Mouse (Mus musculus): ENCODE measurements at regions not wholly inside any gene's neighbourhood (a gene's known extent, or its start where the extent isn't known, plus 50 kb on each side); places are given as distances from the start of the nearest gene placed in this dataset.

- no peak for ATAC-seq (ENCODE audit: low FRiP score, low read depth)
- H3K4me2 ChIP-seq: no peak overlapping the region
- no peaks in the 10 kb centered on the region for H3K36me3 ChIP-seq
- no peak overlapping the region for H3K27ac ChIP-seq (replicated peaks)
- H3K4me3 ChIP-seq: no peak overlapping the region
- no peak overlapping the region for H3K9ac ChIP-seq
- H3K9me3 ChIP-seq: no peaks in the 10 kb centered on the region
- H3K4me1 ChIP-seq (replicated peaks): no peaks in the 10 kb centered on the region
- no peaks in the 10 kb centered on the region for H3K27me3 ChIP-seq
- WGBS: 94% methylated on average over 3 of the region's 3 CpGs
These were observed 284.5 kb downstream of the Olfr1505 start for GRCm38 (mm10) chr19:14197864-14198263.

- Histone ChIP-seq H3K9ac (no peak overlapping the region), H3K27me3 (no peaks in the 10 kb centered on the region), H3K4me3 (no peak overlapping the region), H3K36me3 (no peaks in the 10 kb centered on the region), H3K4me2 (no peak overlapping the region), H3K9me3 (no peaks in the 10 kb centered on the region), H3K27ac (replicated peaks) (no peak overlapping the region), H3K4me1 (replicated peaks) (no peaks in the 10 kb centered on the region)
- WGBS: 84% methylated on average over 4 of the region's 4 CpGs
- no peak for ATAC-seq (ENCODE audit: low FRiP score, low read depth)
These were observed 307.2 kb downstream of the Olfr1505 start for GRCm38 (mm10) chr19:14220507-14220909.

- H3K27me3 ChIP-seq: no peaks in the 10 kb centered on the region
- H3K27ac ChIP-seq (replicated peaks): no peak overlapping the region
- H3K36me3 ChIP-seq: no peaks in the 10 kb centered on the region
- no peak overlapping the region for H3K4me3 ChIP-seq
- no peak for ATAC-seq (ENCODE audit: low FRiP score, low read depth)
- H3K9ac ChIP-seq: no peak overlapping the region
- no peak overlapping the region for H3K4me2 ChIP-seq
- no peaks in the 10 kb centered on the region for H3K4me1 ChIP-seq (replicated peaks)
- H3K9me3 ChIP-seq: no peaks in the 10 kb centered on the region
- 65% methylated on average over 6 of the region's 6 CpGs for WGBS
These were observed 311.8 kb downstream of the Olfr1505 start for GRCm38 (mm10) chr19:14225061-14225696.

- Histone ChIP-seq H3K9ac (no peak overlapping the region), H3K27me3 (no peaks in the 10 kb centered on the region), H3K9me3 (no peaks in the 10 kb centered on the region), H3K4me2 (no peak overlapping the region), H3K36me3 (no peaks in the 10 kb centered on the region), H3K4me3 (no peak overlapping the region), H3K27ac (replicated peaks) (no peak overlapping the region), H3K4me1 (replicated peaks) (no peaks in the 10 kb centered on the region)
- 45% methylated on average over 4 of the region's 4 CpGs for WGBS
- no peak for ATAC-seq (ENCODE audit: low FRiP score, low read depth)
These were observed 312.5 kb downstream of the Olfr1505 start for GRCm38 (mm10) chr19:14225787-14226186.

GRCm38 (mm10) chr19:14226521-14226920 is 313.2 kb downstream of the Olfr1505 start:
- H3K9me3 ChIP-seq: no peaks in the 10 kb centered on the region
- H3K4me2 ChIP-seq: no peak overlapping the region
- H3K27me3 ChIP-seq: no peaks in the 10 kb centered on the region
- no peak for ATAC-seq (ENCODE audit: low FRiP score, low read depth)
- no peak overlapping the region for H3K4me3 ChIP-seq
- H3K4me1 ChIP-seq (replicated peaks): no peaks in the 10 kb centered on the region
- no peak overlapping the region for H3K9ac ChIP-seq
- H3K27ac ChIP-seq (replicated peaks): no peak overlapping the region
- no peaks in the 10 kb centered on the region for H3K36me3 ChIP-seq

GRCm38 (mm10) chr19:14243565-14243964 is 330.2 kb downstream of the Olfr1505 start:
- WGBS: 38% methylated on average over 5 of the region's 5 CpGs
- H3K4me2 ChIP-seq: no peak overlapping the region

GRCm38 (mm10) chr19:14246973-14247614 is 333.8 kb downstream of the Olfr1505 start:
- 38% methylated on average over 6 of the region's 6 CpGs for WGBS
- H3K36me3 ChIP-seq: no peaks in the 10 kb centered on the region
- no peak overlapping the region for H3K9ac ChIP-seq
- no peak overlapping the region; the same call in none of the 2 replicates for H3K27ac ChIP-seq (replicated peaks)
- H3K27me3 ChIP-seq: no peaks in the 10 kb centered on the region
- H3K4me1 ChIP-seq (replicated peaks): peaks cover 16% of the 10 kb centered on the region; the same call in 1 of the 2 replicates
- ATAC-seq (ENCODE audit: low FRiP score, low read depth): peak; percentile 49; the same call in 1 of the 2 replicates
- H3K9me3 ChIP-seq: no peaks in the 10 kb centered on the region
- H3K4me2 ChIP-seq: no peak overlapping the region
- H3K4me3 ChIP-seq: no peak overlapping the region

More at GRCm38 (mm10) chr19:14243565-14243964, 330.2 kb downstream of the Olfr1505 start:
- Histone ChIP-seq H3K4me1 (replicated peaks) (peaks cover 37% of the 10 kb centered on the region), H3K36me3 (no peaks in the 10 kb centered on the region), H3K27ac (replicated peaks) (no peak overlapping the region), H3K27me3 (no peaks in the 10 kb centered on the region), H3K9ac (no peak overlapping the region), H3K9me3 (no peaks in the 10 kb centered on the region), H3K4me3 (no peak overlapping the region)
- no peak for ATAC-seq (ENCODE audit: low FRiP score, low read depth)

GRCm38 (mm10) chr19:14247979-14248378 is 334.6 kb downstream of the Olfr1505 start:
- no peak for ATAC-seq (ENCODE audit: low FRiP score, low read depth)
- H3K4me1 ChIP-seq (replicated peaks): peaks cover 14% of the 10 kb centered on the region; the same call in 1 of the 2 replicates
- no peaks in the 10 kb centered on the region for H3K36me3 ChIP-seq
- WGBS: 11% methylated on average over 1 of the region's 1 CpGs
- H3K9me3 ChIP-seq: no peaks in the 10 kb centered on the region
- H3K4me2 ChIP-seq: no peak overlapping the region
- no peak overlapping the region for H3K4me3 ChIP-seq
- H3K9ac ChIP-seq: no peak overlapping the region
- no peaks in the 10 kb centered on the region for H3K27me3 ChIP-seq
- no peak overlapping the region for H3K27ac ChIP-seq (replicated peaks)

- Histone ChIP-seq H3K27me3 (no peaks in the 10 kb centered on the region), H3K4me2 (no peak overlapping the region), H3K4me1 (replicated peaks) (peaks cover 10% of the 10 kb centered on the region), H3K9me3 (no peaks in the 10 kb centered on the region), H3K36me3 (no peaks in the 10 kb centered on the region), H3K9ac (no peak overlapping the region), H3K4me3 (no peak overlapping the region), H3K27ac (replicated peaks) (no peak overlapping the region)
- no peak for ATAC-seq (ENCODE audit: low FRiP score, low read depth)
- 19% methylated on average over 5 of the region's 5 CpGs for WGBS
These were observed 339.2 kb downstream of the Tle4 start for GRCm38 (mm10) chr19:14258621-14259051.

- Histone ChIP-seq H3K36me3 (no peaks in the 10 kb centered on the region), H3K27ac (replicated peaks) (no peak overlapping the region), H3K4me1 (replicated peaks) (peaks cover 10% of the 10 kb centered on the region), H3K4me2 (no peak overlapping the region), H3K9me3 (no peaks in the 10 kb centered on the region), H3K9ac (no peak overlapping the region), H3K27me3 (no peaks in the 10 kb centered on the region), H3K4me3 (no peak overlapping the region)
- ATAC-seq (ENCODE audit: low FRiP score, low read depth): no peak
- WGBS: 19% methylated on average over 2 of the region's 2 CpGs
These were observed 338.6 kb downstream of the Tle4 start for GRCm38 (mm10) chr19:14259223-14259622.

- no peaks in the 10 kb centered on the region for H3K36me3 ChIP-seq
- H3K4me2 ChIP-seq: no peak overlapping the region
- peak; percentile 63 for ATAC-seq (ENCODE audit: low FRiP score, low read depth)
- no peaks in the 10 kb centered on the region for H3K27me3 ChIP-seq
- no peaks in the 10 kb centered on the region for H3K4me1 ChIP-seq (replicated peaks)
- no peak overlapping the region for H3K4me3 ChIP-seq
- 68% methylated on average over 1 of the region's 1 CpGs for whole genome bisulfite sequencing
- H3K27ac ChIP-seq (replicated peaks): no peak overlapping the region
- no peaks in the 10 kb centered on the region for H3K9me3 ChIP-seq
- no peak overlapping the region for H3K9ac ChIP-seq
These were observed 308.5 kb downstream of the Tle4 start for GRCm38 (mm10) chr19:14289331-14289737.

- Histone ChIP-seq H3K36me3 (no peaks in the 10 kb centered on the region), H3K4me2 (no peak overlapping the region), H3K4me3 (no peak overlapping the region), H3K27ac (replicated peaks) (no peak overlapping the region), H3K27me3 (no peaks in the 10 kb centered on the region), H3K9ac (no peak overlapping the region), H3K4me1 (replicated peaks) (no peaks in the 10 kb centered on the region), H3K9me3 (no peaks in the 10 kb centered on the region)
- peak; percentile 78 for ATAC-seq (ENCODE audit: low FRiP score, low read depth)
- WGBS: 76% methylated on average over 6 of the region's 6 CpGs
These were observed 306.9 kb downstream of the Tle4 start for GRCm38 (mm10) chr19:14290911-14291310.
